In genomic region chr6:82699831-82700230, GRCm38 (mm10) we compare ENCODE assay signal across 15 mouse cellular contexts. TPM values are rescaled to one million over a fixed set of nuclear protein-coding genes. Genes with fewer than 3 reads are reported as not detected.
DNase-seq lines count a peak whose midpoint lies in the region; ATAC-seq and TF ChIP-seq lines count a peak whose summit lies in the region.
"Had no signal": no experiment of that assay in that cellular context is flagged by ENCODE, and none has a peak within 500 bp of the region (broad histone marks: within the 10 kb centered on the region; RNA-seq: fewer than 3 reads in every experiment).

No protein-coding gene starts in this region.

- peaks cover 4 to 13% of the 10 kb centered on the region in 2 experiments; a peak in 3 of 4 replicates for H3K4me1 ChIP-seq in ES-E14 (ENCODE audit: control insufficient read depth in 2 of 2, insufficient read depth in 2 of 2, low read length in 2 of 2, poor library complexity in 1 of 2)
- H3K4me1 ChIP-seq in midbrain, embryonic 11.5 days (ENCODE audit: control insufficient read depth, insufficient read depth, low read length): peaks cover 16% of the 10 kb centered on the region

- H3K9me3 ChIP-seq in ES-E14 (ENCODE audit: control insufficient read depth, insufficient read depth, low read depth, low read length): no peaks in the 10 kb centered on the region
- no peaks in the 10 kb centered on the region for H3K9me3 ChIP-seq in midbrain, embryonic 11.5 days (ENCODE audit: control insufficient read depth, low read length)
- H3K9me3 ChIP-seq: forebrain, embryonic 13.5 days had no signal

- no peak overlapping the region for H3K9ac ChIP-seq in ES-E14 (ENCODE audit: insufficient read depth, low read depth, low read length, poor library complexity, severe bottlenecking)
- no peak overlapping the region for H3K9ac ChIP-seq in midbrain, embryonic 11.5 days (ENCODE audit: low read length)
- H3K9ac ChIP-seq: forebrain, embryonic 13.5 days; liver, embryonic 14.5 days had no signal

- ATAC-seq in midbrain, embryonic 11.5 days (ENCODE audit: low FRiP score): peak; percentile 75
- ATAC-seq: CD4-positive, CD25-positive, alpha-beta regulatory T cell, adult 4 months; forebrain, embryonic 13.5 days; intestine, embryonic 16.5 days had no signal

- H3K4me3 ChIP-seq in ES-E14 (ENCODE audit: insufficient read depth in 1 of 2, low read depth in 1 of 2, low read length in 2 of 2, poor library complexity in 1 of 2, severe bottlenecking in 1 of 2): no peak overlapping the region
- no peak overlapping the region for H3K4me3 ChIP-seq in midbrain, embryonic 11.5 days (ENCODE audit: low read depth, low read length)
- H3K4me3 ChIP-seq: forebrain, embryonic 13.5 days had no signal

- peak; percentile 11 for DNase-seq in embryo, embryonic 11 days
- DNase-seq in embryo, embryonic 10 days (ENCODE audit: low spot score): no peak
- no peak for DNase-seq in ES-E14 (ENCODE audit: low read depth, low spot score)
- DNase-seq in midbrain, embryonic 11.5 days (ENCODE audit: low spot score, missing footprints): peak; percentile 86
- peak; percentile 68 for DNase-seq in retina, embryonic 14.5 days (ENCODE audit: low spot score)
- no peak for DNase-seq in thymus, postnatal 0 days (ENCODE audit: low spot score)
- DNase-seq in right cerebral cortex, postnatal 25 days: no peak
- DNase-seq: cerebellum, adult 9-10 months; gastrocnemius, postnatal 25 days; thymus, postnatal 25 days had no signal

- no peaks in the 10 kb centered on the region for H3K27me3 ChIP-seq in midbrain, embryonic 11.5 days (ENCODE audit: control insufficient read depth, insufficient read depth, low read length)
- H3K27me3 ChIP-seq: forebrain, embryonic 13.5 days had no signal

- peak overlapping the region; percentile 49; the same call in 1 of the 2 replicates for H3K27ac ChIP-seq in ES-E14 (ENCODE audit: insufficient read depth, low read depth, low read length, poor library complexity, severe bottlenecking)
- H3K27ac ChIP-seq in midbrain, embryonic 11.5 days (ENCODE audit: low read depth, low read length): no peak overlapping the region
- H3K27ac ChIP-seq: forebrain, embryonic 13.5 days; liver, embryonic 14.5 days; macrophage had no signal

- 12% methylated on average over 5 of the region's 5 CpGs for WGBS in midbrain, embryonic 11.5 days

- no peaks in the 10 kb centered on the region for H3K36me3 ChIP-seq in ES-E14 (ENCODE audit: control insufficient read depth, insufficient read depth, low read length, poor library complexity, severe bottlenecking)
- H3K36me3 ChIP-seq in midbrain, embryonic 11.5 days (ENCODE audit: control insufficient read depth, insufficient read depth, low read length): no peaks in the 10 kb centered on the region

- no peak overlapping the region for H3K4me2 ChIP-seq in midbrain, embryonic 11.5 days
- H3K4me2 ChIP-seq: forebrain, embryonic 13.5 days had no signal

- in situ Hi-C loops in ES-E14 (cut with MboI; ENCODE audit: low sequenced_read_pairs in 2 of 2, unreplicated experiment in 2 of 2): no loop called here

TF ChIP-seq in ES-E14, 5 proteins besides CTCF, POLR2A, EP300 and RAD21:
- TF ChIP-seq CHD2 (IDR thresholded peaks at IDR 0.05; ENCODE audit: low read depth, low read length) (no peak), ZC3H11A (IDR thresholded peaks at IDR 0.05; ENCODE audit: borderline replicate concordance, low read depth, low read length) (no peak), HCFC1 (IDR thresholded peaks at IDR 0.05; ENCODE audit: borderline replicate concordance, insufficient read depth, low read length) (no peak), ZNF384 (IDR thresholded peaks at IDR 0.05; ENCODE audit: low read depth, low read length) (no peak), MAFK (IDR thresholded peaks at IDR 0.05; ENCODE audit: insufficient read depth, low read depth, low read length) (no peak)
TF ChIP-seq in ES-E14: peak in this region for 0.

RNA-seq across cellular contexts. Expression of gene Pole4, which starts 5.3 kb away (rescaled TPM):
- 83.0 and 103 TPM in 2 replicates for total RNA-seq in ES-E14 (2012; rRNA removed)
- polyA plus RNA-seq in midbrain, embryonic 11.5 days (2014; fragmentation: Nextera tagmentation; extraction: Ambion mirVana): 107 and 111 TPM in 2 replicates
- polyA plus RNA-seq in thymus, postnatal 0 days (2015; fragmentation: Nextera tagmentation; extraction: Ambion mirVana): 146 and 155 TPM in 2 replicates

Comparison
In these comparisons a context has a peak if more than half of its experiments do, and no peak if none do; other contexts are left out.
1. DNase-seq: peak in embryo, embryonic 11 days (single experiment), midbrain, embryonic 11.5 days (single experiment) and retina, embryonic 14.5 days (single experiment); none in embryo, embryonic 10 days (single experiment), ES-E14 (single experiment), thymus, postnatal 0 days (single experiment) and right cerebral cortex, postnatal 25 days (single experiment).